Mouse (Mus musculus) megakaryocyte, embryonic 14.5 days (primary cell): ENCODE data around the gene Ehhadh.

Experiments used
- FLI1 ChIP-seq: IDR thresholded peaks from 2 replicates; pipeline ENCODE4 v1.6.1; 2012; ENCODE audit warnings: low read length, inconsistent platforms, mixed read lengths
- GATA1 ChIP-seq: IDR thresholded peaks from 3 replicates; pipeline ENCODE4 v1.6.1; 2012; ENCODE audit warnings: mixed read lengths, low read length, inconsistent platforms, borderline replicate concordance

DNA sequence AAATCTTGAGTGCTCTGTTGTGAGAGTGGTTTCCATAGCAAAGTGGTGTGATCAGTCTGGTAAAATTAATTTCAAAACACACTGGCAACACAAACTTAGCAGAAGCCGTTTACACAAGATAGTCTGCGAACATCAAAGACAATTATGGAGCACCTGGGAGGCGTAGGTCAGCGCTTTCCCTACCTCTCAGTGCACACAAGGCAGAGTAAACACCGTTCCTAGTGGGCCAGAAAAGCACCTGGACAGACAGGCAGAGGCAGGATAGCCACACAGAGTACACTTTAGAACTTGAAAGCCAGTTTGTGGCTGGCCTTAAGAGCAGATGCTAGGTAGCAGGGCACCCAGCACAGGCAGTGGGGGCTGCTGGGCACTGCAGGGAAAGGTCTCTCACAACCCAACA is 44.2 kb upstream of the Ehhadh start:
- no peak for TF ChIP-seq GATA1
- no peak for TF ChIP-seq FLI1
